Mouse (Mus musculus) hindbrain, embryonic 15.5 days (tissue): ENCODE results near the gene Cryab. TPM values are rescaled to one million over a fixed set of nuclear protein-coding genes. Genes with fewer than 3 reads are reported as not detected.

Experiments
- ATAC-seq: fragments of 200-750 bp; cut with Nextera tagmentation; 2 replicates; pipeline ENCODE4 v1.8.0; 2017; ENCODE audit warnings: low read depth, moderate number of reproducible peaks, moderate TSS enrichment; ENCODE audit not compliant: low FRiP score
- H3K27ac ChIP-seq: fragments of 300-500 bp; sonication (generic); replicated peaks from 2 replicates; pipeline ENCODE4 v1.5.1; 2015; ENCODE audit warnings: mild to moderate bottlenecking, inconsistent platforms
- H3K27me3 ChIP-seq: fragments of 300-500 bp; sonication (generic); 2 replicates; pipeline ENCODE4 v1.6.1; 2015; ENCODE audit warnings: control low read depth, inconsistent platforms
- H3K36me3 ChIP-seq: fragments of 300-500 bp; sonication (generic); 2 replicates; pipeline ENCODE4 v1.6.1; 2015; ENCODE audit warnings: control low read depth, inconsistent platforms
- H3K4me1 ChIP-seq: fragments of 300-500 bp; sonication (generic); replicated peaks from 2 replicates; pipeline ENCODE4 v1.6.1; 2015; ENCODE audit warnings: control low read depth, inconsistent platforms
- H3K4me2 ChIP-seq: fragments of 300-500 bp; sonication (generic); 2 replicates; pipeline ENCODE4 v1.6.1; 2015; ENCODE audit warnings: moderate library complexity, mild to moderate bottlenecking, inconsistent platforms
- H3K4me3 ChIP-seq: fragments of 300-500 bp; sonication (generic); 2 replicates; pipeline ENCODE4 v1.5.1; 2015; ENCODE audit warnings: mild to moderate bottlenecking, inconsistent platforms
- H3K9ac ChIP-seq: fragments of 300-500 bp; sonication (generic); 2 replicates; pipeline ENCODE4 v1.6.1; 2015; ENCODE audit warnings: inconsistent platforms
- H3K9me3 ChIP-seq: fragments of 300-500 bp; sonication (generic); 2 replicates; pipeline ENCODE4 v1.6.1; 2016; ENCODE audit warnings: control low read depth, inconsistent platforms
- WGBS: fragments of 180-500 bp; shearing (Covaris S2); methylation state at CpG from one replicate; pipeline ENCODE4 v1.1.7; 2015; 5-methylcytosine and 5-hydroxymethylcytosine counted together
- polyA plus RNA-seq: library from polyadenylated mRNA; unstranded; fragments of >200 nt; fragmentation: Nextera tagmentation; extraction: Ambion mirVana; gene quantifications from 2 replicates; pipeline ENCODE4 v1.2.1, GENCODE M21; 2015

Cryab gene
- polyA plus RNA-seq, 1 experiment from 2014 or later: 13.3 TPM

GRCm38 (mm10) chr9:50746214-50746677 is 4.9 kb upstream of the Cryab start, which contains the start of gene 2310030G06Rik:
TSS of gene 2310030G06Rik (minus strand) at chr9:50746536.
- 3% methylated on average over 19 of the region's 19 CpGs for WGBS
- Histone ChIP-seq H3K9ac (peak within 1 kb of the TSS; percentile 29), H3K27ac (no peak within 1 kb of the TSS), H3K27me3 (0 out of 2 replicates have a peak, but pooled peaks cover 7% of the 10 kb centered on the region), H3K36me3 (no peaks in the 10 kb centered on the region), H3K9me3 (no peaks in the 10 kb centered on the region), H3K4me2 (peak within 1 kb of the TSS; percentile 64), H3K4me3 (peak within 1 kb of the TSS; percentile 36), H3K4me1 (peaks cover 5% of the 10 kb centered on the region; the same call in 1 of the 2 replicates)
- ATAC-seq: 0 out of 2 replicates have a peak, but pooled peaks have one; percentile 34

GRCm38 (mm10) chr9:50750706-50751105 is 419 bp upstream of the Cryab start:
- Histone ChIP-seq H3K27me3 (0 out of 2 replicates have a peak, but pooled peaks cover 3% of the 10 kb centered on the region), H3K36me3 (no peaks in the 10 kb centered on the region), H3K4me1 (peaks cover 11% of the 10 kb centered on the region; the same call in 1 of the 2 replicates), H3K9ac (no peak overlapping the region), H3K9me3 (no peaks in the 10 kb centered on the region), H3K4me2 (no peak overlapping the region), H3K4me3 (no peak overlapping the region), H3K27ac (no peak overlapping the region)
- ATAC-seq: no peak
- WGBS: 66% methylated on average over 6 of the region's 6 CpGs

GRCm38 (mm10) chr9:50752054-50752602 is 1.0 kb downstream of the Cryab start, which contains the start of gene Hspb2:
TSS of gene Hspb2 (minus strand) at chr9:50752354.
- no peak within 1 kb of the TSS for H3K9ac ChIP-seq
- H3K27ac ChIP-seq: no peak within 1 kb of the TSS
- ATAC-seq: no peak
- 76% methylated on average over 14 of the region's 14 CpGs for WGBS
- no peaks in the 10 kb centered on the region for H3K36me3 ChIP-seq
- no peak within 1 kb of the TSS; the same call in 1 of the 2 replicates for H3K4me3 ChIP-seq
- no peak within 1 kb of the TSS for H3K4me2 ChIP-seq
- H3K4me1 ChIP-seq: 0 out of 2 replicates have a peak, but pooled peaks cover 6% of the 10 kb centered on the region
- no peaks in the 10 kb centered on the region for H3K9me3 ChIP-seq
- H3K27me3 ChIP-seq: no peaks in the 10 kb centered on the region

- 0 out of 2 replicates have a peak, but pooled peaks cover 6% of the 10 kb centered on the region for H3K4me1 ChIP-seq
- H3K4me2 ChIP-seq: no peak overlapping the region
- no peak overlapping the region; the same call in 1 of the 2 replicates for H3K4me3 ChIP-seq
- no peaks in the 10 kb centered on the region for H3K9me3 ChIP-seq
- H3K9ac ChIP-seq: no peak overlapping the region
- no peak overlapping the region for H3K27ac ChIP-seq
- WGBS: 72% methylated on average over 17 of the region's 17 CpGs
- no peaks in the 10 kb centered on the region for H3K36me3 ChIP-seq
- no peak for ATAC-seq
- H3K27me3 ChIP-seq: no peaks in the 10 kb centered on the region
Observed at GRCm38 (mm10) chr9:50752784-50753615, 1.9 kb downstream of the Cryab start.

GRCm38 (mm10) chr9:50753947-50754346 is 2.8 kb downstream of the Cryab start:
- 65% methylated on average over 7 of the region's 7 CpGs for WGBS

GRCm38 (mm10) chr9:50756711-50757110 is 5.6 kb downstream of the Cryab start:
- Histone ChIP-seq H3K4me2 (no peak overlapping the region), H3K27me3 (no peaks in the 10 kb centered on the region), H3K4me1 (0 out of 2 replicates have a peak, but pooled peaks cover 6% of the 10 kb centered on the region), H3K4me3 (no peak overlapping the region), H3K27ac (no peak overlapping the region), H3K36me3 (no peaks in the 10 kb centered on the region), H3K9ac (no peak overlapping the region), H3K9me3 (no peaks in the 10 kb centered on the region)
- ATAC-seq: no peak
- WGBS: 42% methylated on average over 5 of the region's 5 CpGs

More at GRCm38 (mm10) chr9:50753947-50754346, 2.8 kb downstream of the Cryab start:
- Histone ChIP-seq H3K4me2 (no peak overlapping the region), H3K4me1 (0 out of 2 replicates have a peak, but pooled peaks cover 6% of the 10 kb centered on the region), H3K9me3 (no peaks in the 10 kb centered on the region), H3K9ac (no peak overlapping the region), H3K36me3 (no peaks in the 10 kb centered on the region), H3K27ac (no peak overlapping the region), H3K4me3 (no peak overlapping the region), H3K27me3 (no peaks in the 10 kb centered on the region)
- ATAC-seq: no peak

GRCm38 (mm10) chr9:50761520-50762243 is 10.6 kb downstream of the Cryab start:
- Histone ChIP-seq H3K27ac (no peak overlapping the region), H3K27me3 (no peaks in the 10 kb centered on the region), H3K9ac (no peak overlapping the region), H3K4me1 (no peaks in the 10 kb centered on the region), H3K4me3 (no peak overlapping the region), H3K4me2 (no peak overlapping the region), H3K9me3 (no peaks in the 10 kb centered on the region), H3K36me3 (0 out of 2 replicates have a peak, but pooled peaks cover 2% of the 10 kb centered on the region)
- 65% methylated on average over 6 of the region's 6 CpGs for WGBS
- ATAC-seq: no peak

- 56% methylated on average over 1 of the region's 1 CpGs for WGBS
- no peak overlapping the region for H3K27ac ChIP-seq
- H3K36me3 ChIP-seq: 0 out of 2 replicates have a peak, but pooled peaks cover 2% of the 10 kb centered on the region
- no peaks in the 10 kb centered on the region for H3K9me3 ChIP-seq
- no peak overlapping the region for H3K9ac ChIP-seq
- no peak overlapping the region for H3K4me3 ChIP-seq
- H3K4me1 ChIP-seq: peaks cover 10% of the 10 kb centered on the region
- no peaks in the 10 kb centered on the region for H3K27me3 ChIP-seq
- ATAC-seq: no peak
- H3K4me2 ChIP-seq: no peak overlapping the region
Observed at GRCm38 (mm10) chr9:50763331-50763730, 12.2 kb downstream of the Cryab start.

GRCm38 (mm10) chr9:50767531-50768106 is 16.5 kb downstream of the Cryab start:
- Histone ChIP-seq H3K9ac (peak overlapping the region; percentile 66), H3K4me1 (peaks cover 23% of the 10 kb centered on the region), H3K27ac (peak overlapping the region; percentile 93), H3K4me3 (peak overlapping the region; percentile 70), H3K9me3 (no peaks in the 10 kb centered on the region), H3K36me3 (0 out of 2 replicates have a peak, but pooled peaks cover 2% of the 10 kb centered on the region), H3K4me2 (peak overlapping the region; percentile 93), H3K27me3 (no peaks in the 10 kb centered on the region)
- 7% methylated on average over 17 of the region's 17 CpGs for WGBS
- ATAC-seq: peak; percentile 67; the same call in 1 of the 2 replicates

- peak within 1 kb of the TSS; percentile 93 for H3K27ac ChIP-seq
- H3K4me1 ChIP-seq: peaks cover 23% of the 10 kb centered on the region
- H3K4me2 ChIP-seq: peak within 1 kb of the TSS; percentile 93
- H3K9me3 ChIP-seq: no peaks in the 10 kb centered on the region
- H3K27me3 ChIP-seq: no peaks in the 10 kb centered on the region
- H3K4me3 ChIP-seq: peak within 1 kb of the TSS; percentile 70
- ATAC-seq: peak; percentile 95
- 4% methylated on average over 58 of the region's 59 CpGs for WGBS
- H3K36me3 ChIP-seq: 0 out of 2 replicates have a peak, but pooled peaks cover 2% of the 10 kb centered on the region
- H3K9ac ChIP-seq: peak within 1 kb of the TSS; percentile 66
Observed at GRCm38 (mm10) chr9:50768107-50769002, 17.2 kb downstream of the Cryab start, which contains the start of gene Fdxacb1. TSS of gene Fdxacb1 (plus strand) at chr9:50768236.
